Mouse (Mus musculus) E14TG2a.4 (cell line): ENCODE data around the gene Golga2.

ENCODE experiments used
- CTCF ChIP-seq: conservative IDR thresholded peaks from 2 replicates; pipeline ENCODE4 v1.5.1; 2014; ENCODE audit warnings: low read length
- NANOG ChIP-seq: IDR thresholded peaks from 2 replicates; pipeline ENCODE4 v1.6.1; 2014; ENCODE audit warnings: borderline replicate concordance, low read length, mixed read lengths

- TF ChIP-seq CTCF (peak; percentile 69), NANOG (no peak)
Measured at GRCm38 (mm10) chr2:32304145-32304832, 17.1 kb downstream of the Golga2 start.
